8 mouse cellular contexts compared by ENCODE assay signal in the genomic region with DNA sequence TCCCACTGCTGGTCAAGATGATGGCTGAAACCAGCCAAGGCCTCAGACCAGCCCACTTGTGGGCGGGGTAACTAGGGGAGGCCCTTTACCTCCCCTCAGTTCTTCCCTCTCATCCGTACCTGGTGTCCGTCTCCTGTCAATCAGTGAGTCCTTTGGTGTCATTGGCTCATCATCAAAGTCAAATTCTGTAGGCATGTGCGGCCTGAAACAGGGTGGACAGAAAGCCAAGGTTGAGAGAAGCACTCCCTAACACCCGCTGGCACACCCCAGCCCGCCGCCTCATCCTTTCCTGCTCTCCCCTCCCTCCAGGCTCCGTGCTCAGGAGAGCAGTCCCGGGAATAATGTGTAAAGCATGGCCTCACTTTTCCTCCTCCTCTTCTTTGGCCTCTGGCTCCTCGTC. TPM values are rescaled to one million over a fixed set of nuclear protein-coding genes. Genes with fewer than 3 reads are reported as not detected.
DNase-seq lines count a peak whose midpoint lies in the region; ATAC-seq and TF ChIP-seq lines count a peak whose summit lies in the region.

No protein-coding gene starts in this region.

- peak overlapping the region; percentile 92 for H3K27ac ChIP-seq in embryonic facial prominence, embryonic 14.5 days (replicated peaks; ENCODE audit: low read depth, low read length)
- peak overlapping the region; percentile 79 for H3K27ac ChIP-seq in liver, embryonic 14.5 days
- peak overlapping the region; percentile 91 for H3K27ac ChIP-seq in neural tube, embryonic 11.5 days (ENCODE audit: low read depth, low read length)

- no peak for TF ChIP-seq EP300 in liver, embryonic 14.5 days (IDR thresholded peaks at IDR 0.05; ENCODE audit: low read depth)

- no peaks in the 10 kb centered on the region for H3K27me3 ChIP-seq in E14TG2a.4 (ENCODE audit: insufficient read depth, low read length)
- no peaks in the 10 kb centered on the region for H3K27me3 ChIP-seq in embryonic facial prominence, embryonic 14.5 days (replicated peaks; ENCODE audit: control insufficient read depth, insufficient read depth, low read length)
- H3K27me3 ChIP-seq in liver, embryonic 14.5 days (ENCODE audit: control insufficient read depth, insufficient read depth, low read length) = no peaks in the 10 kb centered on the region
- no peaks in the 10 kb centered on the region for H3K27me3 ChIP-seq in neural tube, embryonic 11.5 days (ENCODE audit: control insufficient read depth, insufficient read depth, low read length)

- no peak for ATAC-seq in embryonic facial prominence, embryonic 14.5 days (ENCODE audit: low read depth)
- ATAC-seq in liver, embryonic 14.5 days (ENCODE audit: insufficient read depth) = peak; percentile 47
- ATAC-seq in neural tube, embryonic 11.5 days (ENCODE audit: insufficient read depth, low FRiP score, low TSS enrichment) = peak; percentile 14; the same call in 1 of the 2 replicates

- peak overlapping the region; percentile 83 for H3K4me2 ChIP-seq in embryonic facial prominence, embryonic 14.5 days (ENCODE audit: low read depth, low read length)
- H3K4me2 ChIP-seq in liver, embryonic 14.5 days (ENCODE audit: low read depth) = peak overlapping the region; percentile 98
- H3K4me2 ChIP-seq in neural tube, embryonic 11.5 days (ENCODE audit: low read depth) = peak overlapping the region; percentile 92

- peak; percentile 70 for DNase-seq in adrenal gland, adult 8-10 months
- peak; percentile 69 for DNase-seq in embryonic facial prominence, embryonic 14.5 days (ENCODE audit: low spot score)
- DNase-seq in induced T-regulatory cell, adult 2 months (ENCODE audit: low read depth) = peak; percentile 64
- DNase-seq in liver, embryonic 14.5 days (ENCODE audit: low read depth in 3 of 3, low spot score in 3 of 3) = peak; percentile 56 to 65 (median 62)
- no peak for DNase-seq in neural tube, embryonic 11.5 days (ENCODE audit: low spot score)
- no peak for DNase-seq in B cell, adult 2 months
- DNase-seq in urinary bladder, adult 2 months (ENCODE audit: low spot score) = no peak

- H3K4me1 ChIP-seq in E14TG2a.4 (replicated peaks; ENCODE audit: low read depth, low read length) = peaks cover 84% of the 10 kb centered on the region
- peaks cover 29% of the 10 kb centered on the region for H3K4me1 ChIP-seq in embryonic facial prominence, embryonic 14.5 days (ENCODE audit: control insufficient read depth, insufficient read depth, low read length)
- peaks cover 5 to 14% of the 10 kb centered on the region in 2 experiments; a peak in 3 of 4 replicates for H3K4me1 ChIP-seq in liver, embryonic 14.5 days (replicated peaks; ENCODE audit: control insufficient read depth in 2 of 2, insufficient read depth in 2 of 2, low read length in 1 of 2)
- peaks cover 20% of the 10 kb centered on the region for H3K4me1 ChIP-seq in neural tube, embryonic 11.5 days (ENCODE audit: control insufficient read depth, insufficient read depth, low read length)

- H3K9me3 ChIP-seq in E14TG2a.4 (ENCODE audit: low read length) = no peaks in the 10 kb centered on the region
- H3K9me3 ChIP-seq in embryonic facial prominence, embryonic 14.5 days (ENCODE audit: control insufficient read depth, low read length) = no peaks in the 10 kb centered on the region
- H3K9me3 ChIP-seq in liver, embryonic 14.5 days (ENCODE audit: control insufficient read depth, low read length) = no peaks in the 10 kb centered on the region
- no peaks in the 10 kb centered on the region for H3K9me3 ChIP-seq in neural tube, embryonic 11.5 days (ENCODE audit: control insufficient read depth, low read length)

- WGBS in embryonic facial prominence, embryonic 14.5 days = 3% methylated on average over 10 of the region's 10 CpGs
- WGBS in liver, embryonic 14.5 days (ENCODE audit: insufficient replicate concordance) = 3% methylated on average over 10 of the region's 10 CpGs
- WGBS in neural tube, embryonic 11.5 days = 2% methylated on average over 10 of the region's 10 CpGs

- TF ChIP-seq CTCF in E14TG2a.4 (conservative IDR thresholded peaks at IDR 0.05; ENCODE audit: low read length) = no peak
- TF ChIP-seq CTCF in liver, embryonic 14.5 days (IDR thresholded peaks at IDR 0.05; ENCODE audit: low read depth) = no peak

- peaks cover 59% of the 10 kb centered on the region for H3K36me3 ChIP-seq in E14TG2a.4 (ENCODE audit: insufficient read depth, low read length)
- H3K36me3 ChIP-seq in embryonic facial prominence, embryonic 14.5 days (ENCODE audit: control insufficient read depth, insufficient read depth, low read length) = peaks cover 40% of the 10 kb centered on the region
- peaks cover 5% of the 10 kb centered on the region for H3K36me3 ChIP-seq in liver, embryonic 14.5 days (replicated peaks; ENCODE audit: control insufficient read depth, insufficient read depth, low read depth)
- H3K36me3 ChIP-seq in neural tube, embryonic 11.5 days (ENCODE audit: control insufficient read depth, insufficient read depth, low read length) = peaks cover 8% of the 10 kb centered on the region

- H3K9ac ChIP-seq in embryonic facial prominence, embryonic 14.5 days (ENCODE audit: low read depth, low read length) = peak overlapping the region; percentile 80
- H3K9ac ChIP-seq in liver, embryonic 14.5 days (replicated peaks) = peak overlapping the region; percentile 83
- peak overlapping the region; percentile 91 for H3K9ac ChIP-seq in neural tube, embryonic 11.5 days (ENCODE audit: low read length)

- H3K4me3 ChIP-seq in E14TG2a.4 (replicated peaks; ENCODE audit: low read length) = peak overlapping the region; percentile 97
- peak overlapping the region; percentile 73 for H3K4me3 ChIP-seq in embryonic facial prominence, embryonic 14.5 days (ENCODE audit: low read depth, low read length)
- peak overlapping the region; percentile 80 to 93 for H3K4me3 ChIP-seq in liver, embryonic 14.5 days (ENCODE audit: insufficient read depth in 1 of 2, low read depth in 2 of 2, low read length in 2 of 2)
- peak overlapping the region; percentile 76 for H3K4me3 ChIP-seq in neural tube, embryonic 11.5 days (ENCODE audit: low read depth, low read length)

RNA-seq across cellular contexts. Expression of gene Pagr1b, which starts 0.2 kb away (rescaled TPM):
- total RNA-seq in adrenal gland, adult 8-10 months (2022) = 1 to 10 TPM in 1 of 4 experiments, not detected in 3; 1.5 TPM
- polyA plus RNA-seq in embryonic facial prominence, embryonic 14.5 days (2014; fragmentation: Nextera tagmentation; extraction: Ambion mirVana) = 0.39 TPM in 1 of 2 replicates, not detected in the other
- polyA plus RNA-seq in liver, embryonic 14.5 days (2012; rRNA removed) = 0.10 and 0.30 TPM in 2 replicates
- not detected in 2 replicates for polyA plus RNA-seq in liver, embryonic 14.5 days (2014; fragmentation: Nextera tagmentation; extraction: Ambion mirVana)
- 1.1 TPM in 1 of 2 replicates, not detected in the other for polyA plus RNA-seq in neural tube, embryonic 11.5 days (2014; fragmentation: Nextera tagmentation; extraction: Ambion mirVana)
- 2.8 and 3.2 TPM in 2 replicates for polyA plus RNA-seq in urinary bladder, adult 2 months (2012; rRNA removed)

RNA-seq across cellular contexts. Expression of gene Pagr1a, which starts 1.1 kb away (rescaled TPM):
- 10 to 100 TPM in 3 of 4 experiments, 1 to 10 TPM in 1; 7.5 to 36.1 (median 14.3) TPM for total RNA-seq in adrenal gland, adult 8-10 months (2022)
- polyA plus RNA-seq in embryonic facial prominence, embryonic 14.5 days (2014; fragmentation: Nextera tagmentation; extraction: Ambion mirVana) = 12.8 and 30.5 TPM in 2 replicates
- polyA plus RNA-seq in liver, embryonic 14.5 days (2012; rRNA removed) = 8.0 and 15.2 TPM in 2 replicates
- 27.3 and 32.2 TPM in 2 replicates for polyA plus RNA-seq in liver, embryonic 14.5 days (2014; fragmentation: Nextera tagmentation; extraction: Ambion mirVana)
- 99.6 and 105 TPM in 2 replicates for polyA plus RNA-seq in neural tube, embryonic 11.5 days (2014; fragmentation: Nextera tagmentation; extraction: Ambion mirVana)
- 16.4 and 18.2 TPM in 2 replicates for polyA plus RNA-seq in urinary bladder, adult 2 months (2012; rRNA removed)

RNA-seq across cellular contexts. Expression of gene Mvp, which starts 1.7 kb away (rescaled TPM):
- total RNA-seq in adrenal gland, adult 8-10 months (2022) = 100 to 1,000 TPM; 117 to 186 (median 125) TPM
- 9.5 and 9.9 TPM in 2 replicates for polyA plus RNA-seq in embryonic facial prominence, embryonic 14.5 days (2014; fragmentation: Nextera tagmentation; extraction: Ambion mirVana)
- 3.8 and 4.5 TPM in 2 replicates for polyA plus RNA-seq in liver, embryonic 14.5 days (2012; rRNA removed)
- polyA plus RNA-seq in liver, embryonic 14.5 days (2014; fragmentation: Nextera tagmentation; extraction: Ambion mirVana) = 5.5 and 5.6 TPM in 2 replicates
- 3.0 and 4.2 TPM in 2 replicates for polyA plus RNA-seq in neural tube, embryonic 11.5 days (2014; fragmentation: Nextera tagmentation; extraction: Ambion mirVana)
- 46.2 and 52.7 TPM in 2 replicates for polyA plus RNA-seq in urinary bladder, adult 2 months (2012; rRNA removed)

RNA-seq across cellular contexts. Expression of gene Gm42742, which starts 4.8 kb away (rescaled TPM):
- total RNA-seq in adrenal gland, adult 8-10 months (2022) = 10 to 100 TPM in 3 of 4 experiments, 1 to 10 TPM in 1; 5.5 to 40.3 (median 28.9) TPM
- polyA plus RNA-seq in embryonic facial prominence, embryonic 14.5 days (2014; fragmentation: Nextera tagmentation; extraction: Ambion mirVana) = 53.5 and 66.6 TPM in 2 replicates
- 7.5 and 15.7 TPM in 2 replicates for polyA plus RNA-seq in liver, embryonic 14.5 days (2012; rRNA removed)
- 1.2 and 8.3 TPM in 2 replicates for polyA plus RNA-seq in liver, embryonic 14.5 days (2014; fragmentation: Nextera tagmentation; extraction: Ambion mirVana)
- 14.3 and 19.4 TPM in 2 replicates for polyA plus RNA-seq in neural tube, embryonic 11.5 days (2014; fragmentation: Nextera tagmentation; extraction: Ambion mirVana)
- polyA plus RNA-seq in urinary bladder, adult 2 months (2012; rRNA removed) = 66.3 and 76.5 TPM in 2 replicates

RNA-seq across cellular contexts. Expression of gene Prrt2, which starts 4.9 kb away (rescaled TPM):
- total RNA-seq in adrenal gland, adult 8-10 months (2022) = 1 to 10 TPM; 2.4 to 8.7 (median 6.4) TPM
- polyA plus RNA-seq in embryonic facial prominence, embryonic 14.5 days (2014; fragmentation: Nextera tagmentation; extraction: Ambion mirVana) = 19.5 and 21.6 TPM in 2 replicates
- polyA plus RNA-seq in liver, embryonic 14.5 days (2012; rRNA removed) = 0.08 and 0.55 TPM in 2 replicates
- 0.40 and 0.41 TPM in 2 replicates for polyA plus RNA-seq in liver, embryonic 14.5 days (2014; fragmentation: Nextera tagmentation; extraction: Ambion mirVana)
- 6.2 and 6.9 TPM in 2 replicates for polyA plus RNA-seq in neural tube, embryonic 11.5 days (2014; fragmentation: Nextera tagmentation; extraction: Ambion mirVana)
- 9.7 and 10.2 TPM in 2 replicates for polyA plus RNA-seq in urinary bladder, adult 2 months (2012; rRNA removed)

Comparison
In these comparisons a context has a peak if more than half of its experiments do, and no peak if none do; other contexts are left out.
1. DNase-seq: peak in adrenal gland, adult 8-10 months (single experiment), embryonic facial prominence, embryonic 14.5 days (single experiment), induced T-regulatory cell, adult 2 months (single experiment) and liver, embryonic 14.5 days (3 of 3); none in neural tube, embryonic 11.5 days (single experiment), B cell, adult 2 months (0 of 2) and urinary bladder, adult 2 months (single experiment).
2. Peak in every context shown above with its lines, with median percentiles within 50 percentile points of each other: H3K4me3 ChIP-seq, H3K27ac ChIP-seq, H3K4me2 ChIP-seq and H3K9ac ChIP-seq.